Mouse (Mus musculus): ENCODE results near the gene Agmat. TPM values are rescaled to one million over a fixed set of nuclear protein-coding genes. Genes with fewer than 3 reads are reported as not detected.
A peak's percentile ranks its signal among the peaks of the same experiment; 100 is the strongest.

The Agmat gene
- polyA plus RNA-seq, 1 experiment from 2014 or later, result not detected

GRCm38 (mm10) chr4:141729266-141729665, 17.2 kb upstream of the Agmat start:
- H3K36me3 ChIP-seq (ENCODE audit: control insufficient read depth, insufficient read depth, low read length), result no peaks in the 10 kb centered on the region
- ATAC-seq (ENCODE audit: insufficient read depth, low FRiP score, low TSS enrichment) (no peak), DNase-seq (ENCODE audit: low spot score) (no peak)
- no peak overlapping the region for H3K4me2 ChIP-seq (ENCODE audit: low read depth)
- H3K27me3 ChIP-seq (ENCODE audit: control insufficient read depth, insufficient read depth, low read length), result no peaks in the 10 kb centered on the region
- no peaks in the 10 kb centered on the region for H3K4me1 ChIP-seq (ENCODE audit: control insufficient read depth, insufficient read depth, low read length)
- no peak overlapping the region for H3K9ac ChIP-seq (ENCODE audit: low read length)
- H3K27ac ChIP-seq (ENCODE audit: low read depth, low read length), result no peak overlapping the region
- no peak overlapping the region for H3K4me3 ChIP-seq (ENCODE audit: low read depth, low read length)
- no peaks in the 10 kb centered on the region for H3K9me3 ChIP-seq (ENCODE audit: control insufficient read depth, low read length)
- WGBS, result 87% methylated on average over 3 of the region's 3 CpGs

GRCm38 (mm10) chr4:141730401-141730800, 16.1 kb upstream of the Agmat start:
- Histone ChIP-seq H3K9ac (ENCODE audit: low read length) (no peak overlapping the region), H3K27ac (ENCODE audit: low read depth, low read length) (no peak overlapping the region), H3K4me3 (ENCODE audit: low read depth, low read length) (no peak overlapping the region), H3K4me1 (ENCODE audit: control insufficient read depth, insufficient read depth, low read length) (no peaks in the 10 kb centered on the region), H3K4me2 (ENCODE audit: low read depth) (no peak overlapping the region), H3K36me3 (ENCODE audit: control insufficient read depth, insufficient read depth, low read length) (no peaks in the 10 kb centered on the region), H3K27me3 (ENCODE audit: control insufficient read depth, insufficient read depth, low read length) (no peaks in the 10 kb centered on the region), H3K9me3 (ENCODE audit: control insufficient read depth, low read length) (no peaks in the 10 kb centered on the region)
- ATAC-seq (ENCODE audit: insufficient read depth, low FRiP score, low TSS enrichment), result no peak
- DNase-seq (ENCODE audit: low spot score), result no peak
- WGBS, result 88% methylated on average over 13 of the region's 13 CpGs

- ATAC-seq (ENCODE audit: insufficient read depth, low FRiP score, low TSS enrichment), result no peak
- DNase-seq (ENCODE audit: low spot score), result no peak
Measured at GRCm38 (mm10) chr4:141731766-141732165, 14.7 kb upstream of the Agmat start.

GRCm38 (mm10) chr4:141734446-141735205, 11.8 kb upstream of the Agmat start:
- WGBS, result 10% methylated on average over 24 of the region's 24 CpGs
- Histone ChIP-seq H3K4me1 (ENCODE audit: control insufficient read depth, insufficient read depth, low read length) (no peaks in the 10 kb centered on the region), H3K27ac (ENCODE audit: low read depth, low read length) (no peak overlapping the region), H3K4me3 (ENCODE audit: low read depth, low read length) (peak overlapping the region; percentile 31), H3K9ac (ENCODE audit: low read length) (peak overlapping the region; percentile 49), H3K27me3 (ENCODE audit: control insufficient read depth, insufficient read depth, low read length) (no peaks in the 10 kb centered on the region), H3K36me3 (ENCODE audit: control insufficient read depth, insufficient read depth, low read length) (no peaks in the 10 kb centered on the region), H3K9me3 (ENCODE audit: control insufficient read depth, low read length) (no peaks in the 10 kb centered on the region), H3K4me2 (ENCODE audit: low read depth) (peak overlapping the region; percentile 57)
- DNase-seq (ENCODE audit: low spot score), result peak; percentile 92
- peak; percentile 96 for ATAC-seq (ENCODE audit: insufficient read depth, low FRiP score, low TSS enrichment)

More at GRCm38 (mm10) chr4:141731766-141732165, 14.7 kb upstream of the Agmat start:
- H3K4me1 ChIP-seq (ENCODE audit: control insufficient read depth, insufficient read depth, low read length), result no peaks in the 10 kb centered on the region
- H3K4me3 ChIP-seq (ENCODE audit: low read depth, low read length), result no peak overlapping the region
- no peak overlapping the region for H3K4me2 ChIP-seq (ENCODE audit: low read depth)
- 77% methylated on average over 5 of the region's 5 CpGs for WGBS
- H3K9me3 ChIP-seq (ENCODE audit: control insufficient read depth, low read length), result no peaks in the 10 kb centered on the region
- H3K36me3 ChIP-seq (ENCODE audit: control insufficient read depth, insufficient read depth, low read length), result no peaks in the 10 kb centered on the region
- H3K27ac ChIP-seq (ENCODE audit: low read depth, low read length), result no peak overlapping the region
- no peaks in the 10 kb centered on the region for H3K27me3 ChIP-seq (ENCODE audit: control insufficient read depth, insufficient read depth, low read length)
- no peak overlapping the region for H3K9ac ChIP-seq (ENCODE audit: low read length)

- peak overlapping the region; percentile 31 for H3K4me3 ChIP-seq (ENCODE audit: low read depth, low read length)
- H3K9ac ChIP-seq (ENCODE audit: low read length), result peak overlapping the region; percentile 49; the same call in 1 of the 2 replicates
- H3K27me3 ChIP-seq (ENCODE audit: control insufficient read depth, insufficient read depth, low read length), result no peaks in the 10 kb centered on the region
- ATAC-seq (ENCODE audit: insufficient read depth, low FRiP score, low TSS enrichment) (no peak), DNase-seq (ENCODE audit: low spot score) (no peak)
- no peaks in the 10 kb centered on the region for H3K36me3 ChIP-seq (ENCODE audit: control insufficient read depth, insufficient read depth, low read length)
- no peak overlapping the region for H3K27ac ChIP-seq (ENCODE audit: low read depth, low read length)
- 25% methylated on average over 9 of the region's 9 CpGs for WGBS
- peak overlapping the region; percentile 57 for H3K4me2 ChIP-seq (ENCODE audit: low read depth)
- no peaks in the 10 kb centered on the region for H3K9me3 ChIP-seq (ENCODE audit: control insufficient read depth, low read length)
- no peaks in the 10 kb centered on the region for H3K4me1 ChIP-seq (ENCODE audit: control insufficient read depth, insufficient read depth, low read length)
Measured at GRCm38 (mm10) chr4:141735206-141735560, 11.3 kb upstream of the Agmat start.

- Histone ChIP-seq H3K36me3 (ENCODE audit: control insufficient read depth, insufficient read depth, low read length) (no peaks in the 10 kb centered on the region), H3K4me3 (ENCODE audit: low read depth, low read length) (no peak overlapping the region), H3K9me3 (ENCODE audit: control insufficient read depth, low read length) (no peaks in the 10 kb centered on the region), H3K4me2 (ENCODE audit: low read depth) (no peak overlapping the region), H3K27ac (ENCODE audit: low read depth, low read length) (no peak overlapping the region), H3K9ac (ENCODE audit: low read length) (no peak overlapping the region), H3K4me1 (ENCODE audit: control insufficient read depth, insufficient read depth, low read length) (no peaks in the 10 kb centered on the region), H3K27me3 (ENCODE audit: control insufficient read depth, insufficient read depth, low read length) (no peaks in the 10 kb centered on the region)
- DNase-seq (ENCODE audit: low spot score) (no peak), ATAC-seq (ENCODE audit: insufficient read depth, low FRiP score, low TSS enrichment) (no peak)
- WGBS, result 66% methylated on average over 4 of the region's 4 CpGs
Measured at GRCm38 (mm10) chr4:141736856-141737255, 9.6 kb upstream of the Agmat start.

GRCm38 (mm10) chr4:141738015-141738414, 8.5 kb upstream of the Agmat start:
- no peaks in the 10 kb centered on the region for H3K36me3 ChIP-seq (ENCODE audit: control insufficient read depth, insufficient read depth, low read length)
- ATAC-seq (ENCODE audit: insufficient read depth, low FRiP score, low TSS enrichment), result no peak
- H3K27me3 ChIP-seq (ENCODE audit: control insufficient read depth, insufficient read depth, low read length), result no peaks in the 10 kb centered on the region
- H3K27ac ChIP-seq (ENCODE audit: low read depth, low read length), result no peak overlapping the region
- WGBS, result 77% methylated on average over 8 of the region's 8 CpGs
- no peak overlapping the region for H3K9ac ChIP-seq (ENCODE audit: low read length)
- DNase-seq (ENCODE audit: low spot score), result no peak
- H3K4me1 ChIP-seq (ENCODE audit: control insufficient read depth, insufficient read depth, low read length), result no peaks in the 10 kb centered on the region
- H3K4me3 ChIP-seq (ENCODE audit: low read depth, low read length), result no peak overlapping the region
- no peak overlapping the region for H3K4me2 ChIP-seq (ENCODE audit: low read depth)
- H3K9me3 ChIP-seq (ENCODE audit: control insufficient read depth, low read length), result no peaks in the 10 kb centered on the region

GRCm38 (mm10) chr4:141741856-141742255, 4.6 kb upstream of the Agmat start:
- no peak overlapping the region for H3K4me3 ChIP-seq (ENCODE audit: low read depth, low read length)
- 71% methylated on average over 9 of the region's 9 CpGs for WGBS
- no peaks in the 10 kb centered on the region for H3K36me3 ChIP-seq (ENCODE audit: control insufficient read depth, insufficient read depth, low read length)
- H3K27me3 ChIP-seq (ENCODE audit: control insufficient read depth, insufficient read depth, low read length), result no peaks in the 10 kb centered on the region
- ATAC-seq (ENCODE audit: insufficient read depth, low FRiP score, low TSS enrichment) (no peak), DNase-seq (ENCODE audit: low spot score) (no peak)
- no peaks in the 10 kb centered on the region for H3K9me3 ChIP-seq (ENCODE audit: control insufficient read depth, low read length)
- no peaks in the 10 kb centered on the region for H3K4me1 ChIP-seq (ENCODE audit: control insufficient read depth, insufficient read depth, low read length)
- no peak overlapping the region for H3K9ac ChIP-seq (ENCODE audit: low read length)
- H3K4me2 ChIP-seq (ENCODE audit: low read depth), result no peak overlapping the region
- H3K27ac ChIP-seq (ENCODE audit: low read depth, low read length), result no peak overlapping the region

- WGBS, result 90% methylated on average over 4 of the region's 4 CpGs
- no peak overlapping the region for H3K27ac ChIP-seq (ENCODE audit: low read depth, low read length)
- H3K4me2 ChIP-seq (ENCODE audit: low read depth), result no peak overlapping the region
- no peaks in the 10 kb centered on the region for H3K36me3 ChIP-seq (ENCODE audit: control insufficient read depth, insufficient read depth, low read length)
- ATAC-seq (ENCODE audit: insufficient read depth, low FRiP score, low TSS enrichment) (no peak), DNase-seq (ENCODE audit: low spot score) (no peak)
- no peaks in the 10 kb centered on the region for H3K4me1 ChIP-seq (ENCODE audit: control insufficient read depth, insufficient read depth, low read length)
- H3K4me3 ChIP-seq (ENCODE audit: low read depth, low read length), result no peak overlapping the region
- H3K9ac ChIP-seq (ENCODE audit: low read length), result no peak overlapping the region
- no peaks in the 10 kb centered on the region for H3K27me3 ChIP-seq (ENCODE audit: control insufficient read depth, insufficient read depth, low read length)
- no peaks in the 10 kb centered on the region for H3K9me3 ChIP-seq (ENCODE audit: control insufficient read depth, low read length)
Measured at GRCm38 (mm10) chr4:141742381-141742780, 4.1 kb upstream of the Agmat start.
